Mouse (Mus musculus): ENCODE data around the gene 4930432M17Rik. TPM values are rescaled to one million over a fixed set of nuclear protein-coding genes. Genes with fewer than 3 reads are reported as not detected.

The 4930432M17Rik gene
- total and polyA plus RNA-seq, 3 experiments = 0.16 TPM; not detected in 2

DNA sequence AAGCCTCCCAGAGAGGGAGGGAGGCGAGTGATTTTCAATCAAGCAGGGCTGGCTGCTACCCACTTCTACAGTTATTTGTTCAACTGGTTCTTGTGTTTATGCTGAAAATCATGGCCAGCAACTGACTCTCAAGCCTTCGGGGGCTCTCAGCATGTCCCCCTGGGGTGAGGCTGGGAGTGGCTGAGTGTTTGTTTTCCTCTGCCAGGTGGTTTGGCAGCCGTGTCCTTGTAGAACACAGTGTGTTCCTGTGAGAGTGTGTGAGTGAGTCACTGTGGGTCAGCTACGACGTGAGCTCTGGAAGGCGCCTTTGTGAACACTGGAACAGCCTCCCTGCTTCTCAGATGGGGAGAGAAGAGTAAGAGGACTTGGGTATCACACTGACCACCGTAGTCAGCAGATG lies 35.1 kb upstream of the 4930432M17Rik start:
- TF ChIP-seq GATA1 (IDR thresholded peaks at IDR 0.05; ENCODE audit: borderline replicate concordance, low read length) = no peak
- no peak for TF ChIP-seq CTCF (IDR thresholded peaks at IDR 0.05; ENCODE audit: low read depth, low read length)
- TF ChIP-seq POLR2AphosphoS5 (IDR thresholded peaks at IDR 0.05; ENCODE audit: insufficient replicate concordance, low read depth, low read length) = no peak
- TF ChIP-seq GATA2 (IDR thresholded peaks at IDR 0.05; ENCODE audit: borderline replicate concordance, low read depth, low read length) = no peak
- no peak for TF ChIP-seq TAL1 (conservative IDR thresholded peaks at IDR 0.05; ENCODE audit: low read depth, low read length)
- ATAC-seq (ENCODE audit: extremely low read depth, insufficient number of reproducible peaks, low FRiP score, poor library complexity, severe bottlenecking) = no peak

DNA sequence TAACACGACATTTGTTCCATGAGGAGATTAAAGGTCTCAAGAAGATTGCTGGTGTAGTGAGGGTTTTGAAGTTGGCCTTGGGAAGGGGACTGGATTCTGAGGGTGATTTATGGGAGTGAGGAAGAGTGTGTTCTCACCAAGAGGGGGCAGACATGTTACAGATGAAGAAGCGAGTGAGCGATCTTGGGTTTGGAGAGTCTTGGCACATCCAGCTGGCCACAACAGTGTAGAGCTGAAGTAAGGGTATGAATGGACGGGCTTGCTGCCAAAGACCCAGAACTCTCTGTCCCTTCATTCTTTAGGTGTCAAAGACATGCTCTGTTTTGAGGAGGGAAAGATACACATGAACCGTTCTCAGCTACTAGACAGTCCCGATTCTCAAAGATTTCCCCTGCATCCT lies 34.2 kb upstream of the 4930432M17Rik start:
- DNase-seq (ENCODE audit: low spot score) = no peak
- H3K4me1 ChIP-seq (ENCODE audit: insufficient read depth, low read depth, low read length) = no peaks in the 10 kb centered on the region
- H3K27me3 ChIP-seq (ENCODE audit: insufficient read depth, low read length) = peaks cover 25% of the 10 kb centered on the region
- no peaks in the 10 kb centered on the region for H3K36me3 ChIP-seq (replicated peaks)
- no peak for TF ChIP-seq GATA2 (IDR thresholded peaks at IDR 0.05; ENCODE audit: borderline replicate concordance, low read depth, low read length)
- no peak for ATAC-seq (ENCODE audit: extremely low read depth, insufficient number of reproducible peaks, low FRiP score, poor library complexity, severe bottlenecking)
- H3K4me3 ChIP-seq (ENCODE audit: low read depth, low read length) = no peak overlapping the region
- no peaks in the 10 kb centered on the region for H3K9me3 ChIP-seq (replicated peaks)

More for the DNA sequence above, 35.1 kb upstream of the 4930432M17Rik start:
- Histone ChIP-seq H3K9me3 (replicated peaks) (no peaks in the 10 kb centered on the region), H3K4me3 (ENCODE audit: low read depth, low read length) (no peak overlapping the region), H3K27me3 (ENCODE audit: insufficient read depth, low read length) (peaks cover 17% of the 10 kb centered on the region), H3K4me1 (ENCODE audit: insufficient read depth, low read depth, low read length) (no peaks in the 10 kb centered on the region), H3K36me3 (replicated peaks) (no peaks in the 10 kb centered on the region)
- no peak for DNase-seq (ENCODE audit: low spot score)

DNA sequence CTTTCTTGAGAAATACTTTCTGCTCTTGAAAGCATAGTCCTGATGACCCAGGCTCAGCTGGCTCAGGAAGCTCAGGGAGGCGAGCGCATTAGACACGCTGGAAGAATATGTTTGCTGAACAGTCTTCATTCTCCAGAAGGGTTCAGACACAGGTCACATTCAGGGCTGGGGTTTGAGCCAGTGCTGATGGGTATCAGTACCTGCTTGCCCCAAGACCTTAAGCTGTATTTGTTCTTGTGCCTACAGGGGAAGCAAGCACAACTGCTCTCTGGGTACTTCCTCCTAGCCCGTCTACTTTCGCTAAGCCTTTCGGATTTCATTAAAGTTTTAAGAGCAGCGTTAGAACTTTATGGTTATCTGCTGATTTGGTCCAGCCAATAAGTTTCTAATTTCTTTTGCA lies 33.8 kb upstream of the 4930432M17Rik start:
- Histone ChIP-seq H3K27me3 (ENCODE audit: insufficient read depth, low read length) (peaks cover 29% of the 10 kb centered on the region), H3K4me3 (ENCODE audit: low read depth, low read length) (no peak overlapping the region), H3K9me3 (replicated peaks) (no peaks in the 10 kb centered on the region), H3K36me3 (replicated peaks) (no peaks in the 10 kb centered on the region), H3K4me1 (ENCODE audit: insufficient read depth, low read depth, low read length) (no peaks in the 10 kb centered on the region)
- no peak for ATAC-seq (ENCODE audit: extremely low read depth, insufficient number of reproducible peaks, low FRiP score, poor library complexity, severe bottlenecking)
- TF ChIP-seq GATA1 (IDR thresholded peaks at IDR 0.05; ENCODE audit: borderline replicate concordance, low read length) (no peak), POLR2AphosphoS5 (IDR thresholded peaks at IDR 0.05; ENCODE audit: insufficient replicate concordance, low read depth, low read length) (no peak)
- DNase-seq (ENCODE audit: low spot score) = no peak

- Histone ChIP-seq H3K4me1 (ENCODE audit: insufficient read depth, low read depth, low read length) (no peaks in the 10 kb centered on the region), H3K36me3 (replicated peaks) (no peaks in the 10 kb centered on the region), H3K4me3 (ENCODE audit: low read depth, low read length) (no peak overlapping the region), H3K27me3 (ENCODE audit: insufficient read depth, low read length) (peaks cover 33% of the 10 kb centered on the region), H3K9me3 (replicated peaks) (no peaks in the 10 kb centered on the region)
- no peak for ATAC-seq (ENCODE audit: extremely low read depth, insufficient number of reproducible peaks, low FRiP score, poor library complexity, severe bottlenecking)
- no peak for TF ChIP-seq TAL1 (conservative IDR thresholded peaks at IDR 0.05; ENCODE audit: low read depth, low read length)
- no peak for TF ChIP-seq CTCF (IDR thresholded peaks at IDR 0.05; ENCODE audit: low read depth, low read length)
- TF ChIP-seq GATA1 (IDR thresholded peaks at IDR 0.05; ENCODE audit: borderline replicate concordance, low read length) = no peak
- TF ChIP-seq POLR2AphosphoS5 (IDR thresholded peaks at IDR 0.05; ENCODE audit: insufficient replicate concordance, low read depth, low read length) = no peak
- TF ChIP-seq GATA2 (IDR thresholded peaks at IDR 0.05; ENCODE audit: borderline replicate concordance, low read depth, low read length) = no peak
- no peak for DNase-seq (ENCODE audit: low spot score)
These were observed 32.8 kb upstream of the 4930432M17Rik start for GRCm38 (mm10) chr3:121637792-121638191.

DNA sequence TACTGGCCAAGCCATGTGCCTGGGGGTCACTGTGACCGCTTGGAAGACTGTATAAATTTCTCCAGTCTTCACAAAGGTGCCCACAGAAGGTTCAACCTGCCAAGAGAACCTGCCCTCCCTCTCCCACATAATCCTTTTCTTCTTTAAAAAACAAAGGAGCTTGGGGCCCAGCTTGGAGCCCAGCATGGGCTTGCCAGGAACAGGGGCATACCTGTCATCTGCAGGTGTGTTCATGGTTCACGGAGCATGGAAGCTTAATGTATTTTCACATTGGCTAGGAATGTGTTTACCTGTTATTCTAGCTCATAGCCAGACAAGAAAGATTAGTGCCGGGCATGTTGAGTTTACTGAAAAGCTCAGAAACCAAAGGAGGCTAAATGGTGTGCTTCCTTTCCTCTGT lies 32.3 kb upstream of the 4930432M17Rik start:
- H3K9me3 ChIP-seq (replicated peaks) = no peaks in the 10 kb centered on the region
- no peaks in the 10 kb centered on the region for H3K36me3 ChIP-seq (replicated peaks)
- H3K27me3 ChIP-seq (ENCODE audit: insufficient read depth, low read length) = peaks cover 35% of the 10 kb centered on the region
- H3K4me1 ChIP-seq (ENCODE audit: insufficient read depth, low read depth, low read length) = no peaks in the 10 kb centered on the region
- DNase-seq (ENCODE audit: low spot score) = no peak
- ATAC-seq (ENCODE audit: extremely low read depth, insufficient number of reproducible peaks, low FRiP score, poor library complexity, severe bottlenecking) = no peak
- TF ChIP-seq POLR2AphosphoS5 (IDR thresholded peaks at IDR 0.05; ENCODE audit: insufficient replicate concordance, low read depth, low read length) (no peak), GATA1 (IDR thresholded peaks at IDR 0.05; ENCODE audit: borderline replicate concordance, low read length) (no peak), TAL1 (conservative IDR thresholded peaks at IDR 0.05; ENCODE audit: low read depth, low read length) (no peak), GATA2 (IDR thresholded peaks at IDR 0.05; ENCODE audit: borderline replicate concordance, low read depth, low read length) (no peak), CTCF (IDR thresholded peaks at IDR 0.05; ENCODE audit: low read depth, low read length) (no peak)
- H3K4me3 ChIP-seq (ENCODE audit: low read depth, low read length) = no peak overlapping the region

GRCm38 (mm10) chr3:121640611-121641010 lies 30.0 kb upstream of the 4930432M17Rik start:
- peaks cover 40% of the 10 kb centered on the region for H3K27me3 ChIP-seq (ENCODE audit: insufficient read depth, low read length)
- no peak overlapping the region for H3K4me3 ChIP-seq (ENCODE audit: low read depth, low read length)
- TF ChIP-seq GATA1 (IDR thresholded peaks at IDR 0.05; ENCODE audit: borderline replicate concordance, low read length) (no peak), TAL1 (conservative IDR thresholded peaks at IDR 0.05; ENCODE audit: low read depth, low read length) (no peak), POLR2AphosphoS5 (IDR thresholded peaks at IDR 0.05; ENCODE audit: insufficient replicate concordance, low read depth, low read length) (no peak)
- no peaks in the 10 kb centered on the region for H3K9me3 ChIP-seq (replicated peaks)
- H3K36me3 ChIP-seq (replicated peaks) = no peaks in the 10 kb centered on the region
- ATAC-seq (ENCODE audit: extremely low read depth, insufficient number of reproducible peaks, low FRiP score, poor library complexity, severe bottlenecking) = no peak
- no peak for DNase-seq (ENCODE audit: low spot score)
- H3K4me1 ChIP-seq (ENCODE audit: insufficient read depth, low read depth, low read length) = no peaks in the 10 kb centered on the region

DNA sequence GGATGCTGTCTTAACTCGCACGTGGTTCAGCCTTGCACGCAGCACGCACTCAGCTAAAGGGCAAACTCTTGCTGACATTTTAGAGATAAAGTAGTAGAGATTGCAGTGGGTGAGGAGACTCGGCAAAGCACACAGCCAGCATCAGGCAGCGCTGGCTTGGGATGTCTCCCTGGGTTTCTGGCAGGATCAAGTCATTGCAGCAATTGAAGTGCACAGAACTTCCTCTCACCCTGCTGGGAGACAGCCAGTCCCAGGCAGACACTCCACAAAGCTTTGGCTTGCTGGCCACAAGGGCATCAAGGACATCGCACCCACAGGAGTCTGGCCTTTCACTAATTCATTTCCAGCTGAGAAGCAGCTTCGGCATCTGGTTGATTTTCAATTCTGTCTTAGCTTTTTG lies 27.3 kb upstream of the 4930432M17Rik start:
- DNase-seq (ENCODE audit: low spot score) (no peak), ATAC-seq (ENCODE audit: extremely low read depth, insufficient number of reproducible peaks, low FRiP score, poor library complexity, severe bottlenecking) (no peak)
- no peak overlapping the region for H3K4me3 ChIP-seq (ENCODE audit: low read depth, low read length)
- H3K27me3 ChIP-seq (ENCODE audit: insufficient read depth, low read length) = peaks cover 38% of the 10 kb centered on the region
- H3K4me1 ChIP-seq (ENCODE audit: insufficient read depth, low read depth, low read length) = no peaks in the 10 kb centered on the region
- no peaks in the 10 kb centered on the region for H3K36me3 ChIP-seq (replicated peaks)
- TF ChIP-seq GATA2 (IDR thresholded peaks at IDR 0.05; ENCODE audit: borderline replicate concordance, low read depth, low read length) (no peak), GATA1 (IDR thresholded peaks at IDR 0.05; ENCODE audit: borderline replicate concordance, low read length) (no peak), POLR2AphosphoS5 (IDR thresholded peaks at IDR 0.05; ENCODE audit: insufficient replicate concordance, low read depth, low read length) (no peak), TAL1 (conservative IDR thresholded peaks at IDR 0.05; ENCODE audit: low read depth, low read length) (no peak), CTCF (IDR thresholded peaks at IDR 0.05; ENCODE audit: low read depth, low read length) (no peak)
- H3K9me3 ChIP-seq (replicated peaks) = no peaks in the 10 kb centered on the region

Measured in G1E (cell line).